In genomic region chr11:99149898-99150757, GRCm38 (mm10) we compare ENCODE assay signal across 8 mouse cellular contexts. TPM values are rescaled to one million over a fixed set of nuclear protein-coding genes. Genes with fewer than 3 reads are reported as not detected.
A peak's percentile ranks its signal among the peaks of the same experiment; 100 is the strongest.
DNase-seq lines count a peak whose midpoint lies in the region; ATAC-seq lines count a peak whose summit lies in the region.

No protein-coding gene starts in this region.

- WGBS in heart, embryonic 12.5 days: 40% methylated on average over 19 of the region's 19 CpGs
- 52% methylated on average over 19 of the region's 19 CpGs for WGBS in midbrain, embryonic 10.5 days

- H3K9ac ChIP-seq in heart, embryonic 12.5 days: no peak overlapping the region

- no peak overlapping the region; the same call in 1 of the 2 replicates for H3K4me2 ChIP-seq in heart, embryonic 12.5 days

- peaks cover 11% of the 10 kb centered on the region for H3K27me3 ChIP-seq in heart, embryonic 12.5 days (replicated peaks)
- H3K27me3 ChIP-seq in midbrain, embryonic 10.5 days (ENCODE audit: low read depth, poor library complexity, severe bottlenecking): peaks cover 7% of the 10 kb centered on the region; the same call in 1 of the 2 replicates

- H3K9me3 ChIP-seq in heart, embryonic 12.5 days (replicated peaks): no peaks in the 10 kb centered on the region
- no peaks in the 10 kb centered on the region for H3K9me3 ChIP-seq in midbrain, embryonic 10.5 days (replicated peaks)

- intact Hi-C loops in left cerebral cortex, postnatal 14 days (cut with DNase I): loop anchor here (1.0 to 5.0 kb wide), 5 partner anchors 38 to 228 kb away; partner anchors contain the start of gene Gjd3

- DNase-seq in heart, adult 11 months: peak; percentile 96
- DNase-seq in cerebellum, postnatal 36 days: peak; percentile 60 to 65
- peak; percentile 43 to 60 for DNase-seq in gastrocnemius, adult 8-10 months (ENCODE audit: low spot score in 2 of 2)
- peak; percentile 93 for DNase-seq in induced T-regulatory cell, adult 2 months (ENCODE audit: low read depth)
- peak; percentile 81 to 88 for DNase-seq in left cerebral cortex, postnatal 14 days (ENCODE audit: low spot score in 2 of 2)
- DNase-seq in midbrain, embryonic 10.5 days (ENCODE audit: low spot score): peak; percentile 85
- peak; percentile 57 for DNase-seq in spleen, adult 12 weeks (ENCODE audit: low spot score)

- H3K4me3 ChIP-seq in heart, embryonic 12.5 days: no peak overlapping the region
- H3K4me3 ChIP-seq in midbrain, embryonic 10.5 days: no peak overlapping the region

- no peaks in the 10 kb centered on the region for H3K36me3 ChIP-seq in heart, embryonic 12.5 days
- H3K36me3 ChIP-seq in midbrain, embryonic 10.5 days: no peaks in the 10 kb centered on the region

- ATAC-seq in heart, embryonic 12.5 days (ENCODE audit: insufficient number of reproducible peaks, low FRiP score): no peak

- no peak overlapping the region for H3K27ac ChIP-seq in heart, embryonic 12.5 days (ENCODE audit: poor library complexity, severe bottlenecking)
- peak overlapping the region; percentile 82 for H3K27ac ChIP-seq in midbrain, embryonic 10.5 days (replicated peaks)

- peaks cover 38% of the 10 kb centered on the region for H3K4me1 ChIP-seq in heart, embryonic 12.5 days (replicated peaks)
- H3K4me1 ChIP-seq in midbrain, embryonic 10.5 days: peaks cover 36% of the 10 kb centered on the region

RNA-seq across cellular contexts. Expression of gene Ccr7, which starts 4.7 kb away (rescaled TPM):
- polyA plus RNA-seq in heart, embryonic 12.5 days (2016; fragmentation: Nextera tagmentation; extraction: Ambion mirVana): 0.08 TPM in 1 of 2 replicates, not detected in the other
- total RNA-seq in gastrocnemius, adult 8-10 months (2022): not detected
- total RNA-seq in left cerebral cortex, postnatal 14 days (2021): not detected
- 0.14 TPM in 1 of 2 replicates, not detected in the other for polyA plus RNA-seq in midbrain, embryonic 10.5 days (2016; fragmentation: Nextera tagmentation; extraction: Ambion mirVana)
